Mouse (Mus musculus) spleen, adult 2 months (tissue): ENCODE data around the gene Krt2. TPM values are rescaled to one million over a fixed set of nuclear protein-coding genes. Genes with fewer than 3 reads are reported as not detected.

Experiments used
- DNase-seq, 2 experiments: peaks; one replicate each; pipeline versions ENCODE4 v3.0.0 to v3.0.0-alpha.2; 2012 to 2021; ENCODE audit warnings: low spot score in 2 of 2, low read depth in 1 of 2
- H3K27ac ChIP-seq: fragments of 200-500 bp; 2 replicates; pipeline ENCODE4 v1.5.1; 2012; ENCODE audit warnings: low read length, inconsistent platforms; ENCODE audit not compliant: insufficient read depth
- H3K27me3 ChIP-seq: fragments of 200-500 bp; 2 replicates; pipeline ENCODE4 v1.6.1; 2012; ENCODE audit warnings: mild to moderate bottlenecking, moderate library complexity, low read length, inconsistent platforms; ENCODE audit not compliant: control insufficient read depth, insufficient read depth
- H3K36me3 ChIP-seq: fragments of 200-500 bp; 2 replicates; pipeline ENCODE4 v1.6.1; 2012; ENCODE audit warnings: mild to moderate bottlenecking, low read length, inconsistent platforms; ENCODE audit not compliant: control insufficient read depth, insufficient read depth
- H3K4me1 ChIP-seq: fragments of 200-500 bp; 2 replicates; pipeline ENCODE4 v1.6.1; 2011; ENCODE audit warnings: inconsistent platforms; ENCODE audit not compliant: control insufficient read depth, insufficient read depth, insufficient read length
- H3K4me3 ChIP-seq: fragments of 200-500 bp; 2 replicates; pipeline ENCODE4 v1.5.1; 2011; ENCODE audit warnings: mild to moderate bottlenecking, inconsistent platforms; ENCODE audit not compliant: insufficient read depth, insufficient read length; ENCODE audit errors: extremely low read depth
- CTCF ChIP-seq: fragments of 200-500 bp; IDR thresholded peaks from 2 replicates; pipeline ENCODE4 v1.5.1; 2011; ENCODE audit warnings: mild to moderate bottlenecking, inconsistent platforms; ENCODE audit not compliant: insufficient read depth, insufficient read length, insufficient replicate concordance; ENCODE audit errors: extremely low read depth
- POLR2A ChIP-seq: fragments of 200-500 bp; IDR thresholded peaks from 2 replicates; pipeline ENCODE4 v1.6.1; 2011; ENCODE audit warnings: low read depth, low read length, inconsistent platforms
- WGBS: fragments of 180-500 bp; shearing (Covaris S2); methylation state at CpG from one replicate; pipeline ENCODE4 v1.1.7; 2018; 5-methylcytosine and 5-hydroxymethylcytosine counted together
- polyA plus RNA-seq: library from polyadenylated mRNA; depleted of rRNA; stranded (reverse); fragments of >200 nt; gene quantifications from 2 replicates; pipeline ENCODE4 v1.2.3, GENCODE M21; 2012; rRNA removed

Krt2 gene
- not detected in 2 replicates for polyA plus RNA-seq

GRCm38 (mm10) chr15:101817875-101818274, at the start of gene Krt2:
TSS of gene Krt2 (minus strand) at chr15:101818169.
- WGBS, result 77% methylated on average over 16 of the region's 16 CpGs

GRCm38 (mm10) chr15:101866754-101867153, 48.8 kb upstream of the Krt2 start:
- TF ChIP-seq POLR2A (no peak), CTCF (no peak)
- no peaks in the 10 kb centered on the region for H3K36me3 ChIP-seq
- no peaks in the 10 kb centered on the region for H3K27me3 ChIP-seq
- H3K4me1 ChIP-seq, result no peaks in the 10 kb centered on the region
- H3K27ac ChIP-seq, result no peak overlapping the region
- H3K4me3 ChIP-seq, result no peak overlapping the region
- WGBS, result 82% methylated on average over 7 of the region's 7 CpGs
- DNase-seq, result no peak

More at GRCm38 (mm10) chr15:101817875-101818274, at the start of gene Krt2:
- DNase-seq, result no peak
- H3K4me1 ChIP-seq, result no peaks in the 10 kb centered on the region
- H3K4me3 ChIP-seq, result no peak within 1 kb of the TSS
- TF ChIP-seq POLR2A, result no peak
- no peaks in the 10 kb centered on the region for H3K27me3 ChIP-seq
- H3K27ac ChIP-seq, result no peak within 1 kb of the TSS
- no peaks in the 10 kb centered on the region for H3K36me3 ChIP-seq

GRCm38 (mm10) chr15:101860421-101861130, 42.6 kb upstream of the Krt2 start:
- TF ChIP-seq POLR2A, result no peak
- TF ChIP-seq CTCF, result no peak
- DNase-seq, result no peak
- Histone ChIP-seq H3K4me1 (no peaks in the 10 kb centered on the region), H3K36me3 (no peaks in the 10 kb centered on the region), H3K27ac (no peak overlapping the region), H3K27me3 (peaks cover 1% of the 10 kb centered on the region; the same call in 1 of the 2 replicates), H3K4me3 (no peak overlapping the region)
- 57% methylated on average over 13 of the region's 13 CpGs for WGBS

GRCm38 (mm10) chr15:101859735-101860170, 41.8 kb upstream of the Krt2 start:
- H3K4me1 ChIP-seq, result no peaks in the 10 kb centered on the region
- no peaks in the 10 kb centered on the region for H3K36me3 ChIP-seq
- WGBS, result 1% methylated on average over 31 of the region's 33 CpGs
- TF ChIP-seq POLR2A (no peak), CTCF (no peak)
- peaks cover 1% of the 10 kb centered on the region; the same call in 1 of the 2 replicates for H3K27me3 ChIP-seq
- no peak for DNase-seq
- no peak overlapping the region for H3K27ac ChIP-seq
- H3K4me3 ChIP-seq, result no peak overlapping the region; the same call in 1 of the 2 replicates

- Histone ChIP-seq H3K27me3 (peaks cover 1% of the 10 kb centered on the region; the same call in 1 of the 2 replicates), H3K36me3 (no peaks in the 10 kb centered on the region), H3K4me3 (no peak overlapping the region), H3K27ac (no peak overlapping the region), H3K4me1 (no peaks in the 10 kb centered on the region)
- TF ChIP-seq POLR2A, result no peak
- no peak for TF ChIP-seq CTCF
- DNase-seq, result no peak
- 26% methylated on average over 11 of the region's 11 CpGs for WGBS
These were observed 40.9 kb upstream of the Krt2 start for GRCm38 (mm10) chr15:101858673-101859425.

- no peak for DNase-seq
- H3K4me1 ChIP-seq, result no peaks in the 10 kb centered on the region
- 69% methylated on average over 5 of the region's 5 CpGs for WGBS
- no peaks in the 10 kb centered on the region for H3K36me3 ChIP-seq
- peaks cover 1% of the 10 kb centered on the region; the same call in 1 of the 2 replicates for H3K27me3 ChIP-seq
- TF ChIP-seq CTCF (no peak), POLR2A (no peak)
- H3K27ac ChIP-seq, result no peak overlapping the region
- no peak overlapping the region for H3K4me3 ChIP-seq
These were observed 38.7 kb upstream of the Krt2 start for GRCm38 (mm10) chr15:101856696-101857095.
